In genomic region chr9:108689106-108689505, GRCm38 (mm10) we compare ENCODE assay signal across 8 mouse cellular contexts. TPM values are rescaled to one million over a fixed set of nuclear protein-coding genes. Genes with fewer than 3 reads are reported as not detected.
DNase-seq lines count a peak whose midpoint lies in the region; ATAC-seq and TF ChIP-seq lines count a peak whose summit lies in the region.

Gene Prkar2a (plus strand): TSS chr9:108689314.

- H3K9ac ChIP-seq in lung, embryonic 14.5 days: no peak within 1 kb of the TSS
- no peak within 1 kb of the TSS for H3K9ac ChIP-seq in embryonic facial prominence, embryonic 14.5 days (ENCODE audit: low read depth, low read length)
- H3K9ac ChIP-seq in heart, postnatal 0 days (replicated peaks; ENCODE audit: low read depth, low read length): no peak within 1 kb of the TSS
- H3K9ac ChIP-seq in limb, embryonic 11.5 days (ENCODE audit: low read length): no peak within 1 kb of the TSS
- H3K9ac ChIP-seq in neural tube, embryonic 15.5 days (replicated peaks): no peak within 1 kb of the TSS

- TF ChIP-seq CTCF in lung, embryonic 14.5 days (IDR thresholded peaks at IDR 0.05; ENCODE audit: low read depth): no peak
- TF ChIP-seq CTCF in heart, postnatal 0 days (IDR thresholded peaks at IDR 0.05; ENCODE audit: low read depth): no peak
- no peak for TF ChIP-seq CTCF in thymus, adult 2 months (IDR thresholded peaks at IDR 0.05; ENCODE audit: borderline replicate concordance, control insufficient read depth, extremely low read depth, insufficient read depth, low read length, poor library complexity)

- no peaks in the 10 kb centered on the region for H3K27me3 ChIP-seq in lung, embryonic 14.5 days (ENCODE audit: insufficient read depth, low read length)
- H3K27me3 ChIP-seq in embryonic facial prominence, embryonic 14.5 days (replicated peaks; ENCODE audit: control insufficient read depth, insufficient read depth, low read length): no peaks in the 10 kb centered on the region
- no peaks in the 10 kb centered on the region for H3K27me3 ChIP-seq in heart, postnatal 0 days (ENCODE audit: control insufficient read depth, insufficient read depth, low read length)
- no peaks in the 10 kb centered on the region for H3K27me3 ChIP-seq in limb, embryonic 11.5 days (ENCODE audit: control insufficient read depth, insufficient read depth, low read length)
- no peaks in the 10 kb centered on the region for H3K27me3 ChIP-seq in neural tube, embryonic 15.5 days (replicated peaks)
- no peaks in the 10 kb centered on the region; the same call in 1 of the 2 replicates for H3K27me3 ChIP-seq in thymus, adult 2 months (ENCODE audit: control insufficient read depth, insufficient read depth, low read length)

- 0 out of 2 replicates have a peak, but pooled peaks cover 3% of the 10 kb centered on the region for H3K36me3 ChIP-seq in lung, embryonic 14.5 days (ENCODE audit: insufficient read depth)
- 0 out of 2 replicates have a peak, but pooled peaks cover 13% of the 10 kb centered on the region for H3K36me3 ChIP-seq in embryonic facial prominence, embryonic 14.5 days (ENCODE audit: control insufficient read depth, insufficient read depth, low read length)
- H3K36me3 ChIP-seq in heart, postnatal 0 days (replicated peaks; ENCODE audit: control insufficient read depth, insufficient read depth, low read length): no peaks in the 10 kb centered on the region; the same call in 1 of the 2 replicates
- no peaks in the 10 kb centered on the region for H3K36me3 ChIP-seq in limb, embryonic 11.5 days (ENCODE audit: control insufficient read depth, insufficient read depth, low read length)
- peaks cover 10% of the 10 kb centered on the region; the same call in 1 of the 2 replicates for H3K36me3 ChIP-seq in neural tube, embryonic 15.5 days
- no peaks in the 10 kb centered on the region for H3K36me3 ChIP-seq in thymus, adult 2 months (ENCODE audit: control insufficient read depth, insufficient read depth, low read length)

- no peak within 1 kb of the TSS for H3K4me2 ChIP-seq in lung, embryonic 14.5 days
- H3K4me2 ChIP-seq in embryonic facial prominence, embryonic 14.5 days (ENCODE audit: low read depth, low read length): no peak within 1 kb of the TSS
- no peak within 1 kb of the TSS for H3K4me2 ChIP-seq in heart, postnatal 0 days (ENCODE audit: low read depth, low read length)
- no peak within 1 kb of the TSS for H3K4me2 ChIP-seq in limb, embryonic 11.5 days (ENCODE audit: low read depth, severe bottlenecking)
- H3K4me2 ChIP-seq in neural tube, embryonic 15.5 days: no peak within 1 kb of the TSS

- no peak for TF ChIP-seq POLR2A in thymus, adult 2 months (IDR thresholded peaks at IDR 0.05; ENCODE audit: control insufficient read depth, extremely low read depth, insufficient read depth, low read length, poor library complexity)

- H3K27ac ChIP-seq in lung, embryonic 14.5 days (ENCODE audit: low read depth): no peak within 1 kb of the TSS
- no peak within 1 kb of the TSS for H3K27ac ChIP-seq in embryonic facial prominence, embryonic 14.5 days (replicated peaks; ENCODE audit: low read depth, low read length)
- no peak within 1 kb of the TSS for H3K27ac ChIP-seq in heart, postnatal 0 days (ENCODE audit: low read depth)
- no peak within 1 kb of the TSS for H3K27ac ChIP-seq in limb, embryonic 11.5 days (replicated peaks; ENCODE audit: low read depth, low read length)
- H3K27ac ChIP-seq in neural tube, embryonic 15.5 days (replicated peaks): 0 out of 2 replicates have a peak within 1 kb of the TSS, but pooled peaks have one; percentile 25
- no peak within 1 kb of the TSS for H3K27ac ChIP-seq in thymus, adult 2 months (ENCODE audit: control insufficient read depth, insufficient read depth, low read length)

- H3K9me3 ChIP-seq in lung, embryonic 14.5 days (ENCODE audit: low read depth, low read length): no peaks in the 10 kb centered on the region
- H3K9me3 ChIP-seq in embryonic facial prominence, embryonic 14.5 days (ENCODE audit: control insufficient read depth, low read length): no peaks in the 10 kb centered on the region
- no peaks in the 10 kb centered on the region for H3K9me3 ChIP-seq in heart, postnatal 0 days (replicated peaks; ENCODE audit: control insufficient read depth, low read length)
- no peaks in the 10 kb centered on the region for H3K9me3 ChIP-seq in limb, embryonic 11.5 days (ENCODE audit: control insufficient read depth, low read length)
- no peaks in the 10 kb centered on the region for H3K9me3 ChIP-seq in neural tube, embryonic 15.5 days (replicated peaks)

- 63% methylated on average over 1 of the region's 1 CpGs for WGBS in lung, embryonic 14.5 days
- 91% methylated on average over 1 of the region's 1 CpGs for WGBS in embryonic facial prominence, embryonic 14.5 days
- 84% methylated on average over 1 of the region's 1 CpGs for WGBS in heart, postnatal 0 days
- WGBS in limb, embryonic 11.5 days: 79% methylated on average over 1 of the region's 1 CpGs
- WGBS in neural tube, embryonic 15.5 days: 30% methylated on average over 1 of the region's 1 CpGs
- 100% methylated on average over 1 of the region's 1 CpGs for WGBS in thymus, adult 2 months

- H3K4me3 ChIP-seq in lung, embryonic 14.5 days (ENCODE audit: low read depth, low read length): no peak within 1 kb of the TSS
- no peak within 1 kb of the TSS for H3K4me3 ChIP-seq in embryonic facial prominence, embryonic 14.5 days (ENCODE audit: low read depth, low read length)
- H3K4me3 ChIP-seq in heart, postnatal 0 days (ENCODE audit: low read depth, low read length): no peak within 1 kb of the TSS
- no peak within 1 kb of the TSS for H3K4me3 ChIP-seq in limb, embryonic 11.5 days (ENCODE audit: low read depth, low read length)
- H3K4me3 ChIP-seq in neural tube, embryonic 15.5 days (replicated peaks): no peak within 1 kb of the TSS
- no peak within 1 kb of the TSS for H3K4me3 ChIP-seq in thymus, adult 2 months (ENCODE audit: control insufficient read depth, insufficient read depth, low read length)

- no peak for DNase-seq in lung, embryonic 14.5 days
- no peak for DNase-seq in lung, postnatal 25 days (ENCODE audit: low spot score)
- DNase-seq in embryonic facial prominence, embryonic 14.5 days (ENCODE audit: low spot score): peak; percentile 29
- DNase-seq in heart, postnatal 0 days (ENCODE audit: low spot score): no peak
- no peak for DNase-seq in limb, embryonic 11.5 days (ENCODE audit: low spot score)
- DNase-seq in thymus, adult 2 months: no peak
- no peak for DNase-seq in frontal cortex, postnatal 36 days (ENCODE audit: low spot score in 2 of 2)

- TF ChIP-seq EP300 in heart, postnatal 0 days (IDR thresholded peaks at IDR 0.05; ENCODE audit: low read depth): no peak

- no peaks in the 10 kb centered on the region; the same call in 1 of the 2 replicates for H3K4me1 ChIP-seq in lung, embryonic 14.5 days (ENCODE audit: insufficient read depth)
- peaks cover 11% of the 10 kb centered on the region for H3K4me1 ChIP-seq in embryonic facial prominence, embryonic 14.5 days (ENCODE audit: control insufficient read depth, insufficient read depth, low read length)
- peaks cover 23% of the 10 kb centered on the region for H3K4me1 ChIP-seq in heart, postnatal 0 days (ENCODE audit: control insufficient read depth, insufficient read depth)
- H3K4me1 ChIP-seq in limb, embryonic 11.5 days (ENCODE audit: control insufficient read depth, insufficient read depth, low read length): peaks cover 8% of the 10 kb centered on the region; the same call in 1 of the 2 replicates
- H3K4me1 ChIP-seq in neural tube, embryonic 15.5 days: peaks cover 30% of the 10 kb centered on the region
- peaks cover 11% of the 10 kb centered on the region for H3K4me1 ChIP-seq in thymus, adult 2 months (replicated peaks; ENCODE audit: control insufficient read depth, insufficient read depth, low read length)

- ATAC-seq in lung, embryonic 14.5 days (ENCODE audit: insufficient read depth): no peak
- no peak for ATAC-seq in embryonic facial prominence, embryonic 14.5 days (ENCODE audit: low read depth)
- ATAC-seq in heart, postnatal 0 days (ENCODE audit: insufficient read depth, low read depth): no peak
- ATAC-seq in limb, embryonic 11.5 days (ENCODE audit: insufficient number of reproducible peaks, low FRiP score, low TSS enrichment, low read depth): no peak
- ATAC-seq in neural tube, embryonic 15.5 days (ENCODE audit: low FRiP score): no peak

RNA-seq across cellular contexts. Expression of gene Prkar2a, which starts in this region (rescaled TPM):
- 35.0 and 38.1 TPM in 2 replicates for polyA plus RNA-seq in lung, embryonic 14.5 days (2014; fragmentation: Nextera tagmentation; extraction: Ambion mirVana)
- polyA plus RNA-seq in embryonic facial prominence, embryonic 14.5 days (2014; fragmentation: Nextera tagmentation; extraction: Ambion mirVana): 35.3 and 36.0 TPM in 2 replicates
- total RNA-seq in heart, postnatal 0 days (2014; rRNA removed; ENCODE audit: low replicate concordance): 48.2 and 52.8 TPM in 2 replicates
- 17.8 and 20.7 TPM in 2 replicates for polyA plus RNA-seq in heart, postnatal 0 days (2015; fragmentation: Nextera tagmentation; extraction: Ambion mirVana)
- polyA plus RNA-seq in limb, embryonic 11.5 days (2014; fragmentation: Nextera tagmentation; extraction: Ambion mirVana): 32.5 and 35.2 TPM in 2 replicates
- 50.6 and 59.5 TPM in 2 replicates for polyA plus RNA-seq in neural tube, embryonic 15.5 days (2015; fragmentation: Nextera tagmentation; extraction: Ambion mirVana)
- polyA plus RNA-seq in thymus, adult 2 months (2012; rRNA removed): 5.7 and 5.8 TPM in 2 replicates
